In the genomic region with DNA sequence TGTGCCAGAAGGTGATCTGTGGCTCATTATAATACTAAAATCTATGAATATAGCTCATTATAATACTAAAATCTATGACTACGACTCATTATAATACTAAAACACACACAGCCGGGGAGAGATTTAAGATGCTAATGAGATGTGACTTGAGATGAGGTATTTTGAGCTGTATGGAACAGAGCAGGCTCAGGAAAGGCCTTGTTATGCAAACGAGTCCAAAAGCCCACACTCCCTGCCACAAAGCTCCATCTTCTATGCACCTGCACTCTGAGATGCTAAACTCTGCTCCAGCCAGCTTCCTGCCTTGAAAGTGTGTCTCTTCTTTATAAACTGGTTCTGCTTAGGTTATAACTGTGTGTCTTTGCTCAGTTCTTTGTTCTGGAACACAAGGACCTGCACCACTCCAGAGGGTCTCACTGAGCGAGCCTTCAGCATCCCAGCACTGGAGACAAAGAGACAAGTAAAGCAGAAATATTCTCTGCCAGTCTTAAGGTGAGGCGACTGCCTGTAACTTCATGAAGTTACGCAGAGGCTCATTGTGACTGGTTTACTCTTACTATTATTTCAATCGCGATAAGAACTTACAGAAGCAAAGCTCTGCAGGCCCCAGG, we compare ENCODE assay signal across 17 mouse cellular contexts.
DNase-seq lines count a peak whose midpoint lies in the region; ATAC-seq and TF ChIP-seq lines count a peak whose summit lies in the region.
"Had no signal": no experiment of that assay in that cellular context is flagged by ENCODE, and none has a peak within 500 bp of the region (broad histone marks: within the 10 kb centered on the region; RNA-seq: fewer than 3 reads in every experiment).

No protein-coding gene starts in this region.

- H3K4me3 ChIP-seq in midbrain, embryonic 11.5 days (ENCODE audit: low read depth, low read length) = no peak overlapping the region
- no peak overlapping the region for H3K4me3 ChIP-seq in midbrain, postnatal 0 days (ENCODE audit: low read depth, low read length)
- no peak overlapping the region for H3K4me3 ChIP-seq in forebrain, postnatal 0 days (ENCODE audit: low read depth, low read length)
- H3K4me3 ChIP-seq in kidney, adult 2 months (ENCODE audit: insufficient read depth, low read depth, low read length) = no peak overlapping the region
- H3K4me3 ChIP-seq: limb, embryonic 15.5 days; myocyte; stomach, embryonic 15.5 days had no signal

- TF ChIP-seq CTCF in midbrain, postnatal 0 days (IDR thresholded peaks at IDR 0.05) = no peak
- TF ChIP-seq CTCF in forebrain, postnatal 0 days (IDR thresholded peaks at IDR 0.05; ENCODE audit: low read depth) = no peak
- no peak for TF ChIP-seq CTCF in kidney, adult 2 months (conservative IDR thresholded peaks at IDR 0.05; ENCODE audit: insufficient read depth, insufficient read length, low read depth, low read length)

- peak; percentile 80 for ATAC-seq in midbrain, embryonic 11.5 days (ENCODE audit: low FRiP score)
- no peak for ATAC-seq in midbrain, postnatal 0 days (ENCODE audit: low FRiP score)
- ATAC-seq in forebrain, postnatal 0 days = peak; percentile 73; the same call in 1 of the 2 replicates
- ATAC-seq: CD4-positive, CD25-positive, alpha-beta regulatory T cell, adult 4 months; Patski had no signal

- DNase-seq in midbrain, embryonic 11.5 days (ENCODE audit: low spot score, missing footprints) = peak; percentile 87
- no peak for DNase-seq in midbrain, postnatal 0 days (ENCODE audit: low spot score)
- peak; percentile 39 for DNase-seq in brain, adult 2 months (ENCODE audit: low read depth, low spot score)
- peak; percentile 24 for DNase-seq in forebrain, postnatal 0 days
- DNase-seq in thymus, postnatal 36 days = peak; percentile 23 to 34
- no peak for DNase-seq in kidney, adult 2 months
- no peak for DNase-seq in cerebellum, postnatal 14 days
- DNase-seq: adrenal gland, adult 2 months; cerebellum, adult 9-11 months; kidney, adult 11 months; kidney, postnatal 4 days; lung, adult 18-20 months had no signal

- TF ChIP-seq POLR2A in kidney, adult 2 months (IDR thresholded peaks at IDR 0.05; ENCODE audit: low read depth, low read length) = no peak

- H3K4me2 ChIP-seq in midbrain, embryonic 11.5 days = no peak overlapping the region
- H3K4me2 ChIP-seq in midbrain, postnatal 0 days (ENCODE audit: low read depth, low read length, poor library complexity, severe bottlenecking) = no peak overlapping the region
- H3K4me2 ChIP-seq in forebrain, postnatal 0 days (ENCODE audit: low read depth) = no peak overlapping the region
- H3K4me2 ChIP-seq: limb, embryonic 15.5 days; stomach, embryonic 15.5 days had no signal

- H3K4me1 ChIP-seq in midbrain, embryonic 11.5 days (ENCODE audit: control insufficient read depth, insufficient read depth, low read length) = peaks cover 6% of the 10 kb centered on the region
- H3K4me1 ChIP-seq in midbrain, postnatal 0 days (ENCODE audit: insufficient read depth, low read length) = no peaks in the 10 kb centered on the region
- H3K4me1 ChIP-seq in forebrain, postnatal 0 days (ENCODE audit: insufficient read depth) = no peaks in the 10 kb centered on the region
- peaks cover 3% of the 10 kb centered on the region; the same call in 1 of the 2 replicates for H3K4me1 ChIP-seq in kidney, adult 2 months (ENCODE audit: control insufficient read depth, insufficient read depth, low read length)
- H3K4me1 ChIP-seq: limb, embryonic 15.5 days; stomach, embryonic 15.5 days had no signal

- H3K27me3 ChIP-seq in midbrain, embryonic 11.5 days (ENCODE audit: control insufficient read depth, insufficient read depth, low read length) = no peaks in the 10 kb centered on the region
- no peaks in the 10 kb centered on the region for H3K27me3 ChIP-seq in midbrain, postnatal 0 days (ENCODE audit: insufficient read depth, low read length)
- H3K27me3 ChIP-seq in forebrain, postnatal 0 days (ENCODE audit: insufficient read depth, low read length) = no peaks in the 10 kb centered on the region
- no peaks in the 10 kb centered on the region for H3K27me3 ChIP-seq in kidney, adult 2 months (replicated peaks; ENCODE audit: control insufficient read depth, insufficient read depth, low read length)
- H3K27me3 ChIP-seq: limb, embryonic 15.5 days; Patski; stomach, embryonic 15.5 days had no signal

- peak overlapping the region; percentile 40 for H3K27ac ChIP-seq in midbrain, embryonic 11.5 days (ENCODE audit: low read depth, low read length)
- no peak overlapping the region for H3K27ac ChIP-seq in midbrain, postnatal 0 days (ENCODE audit: low read depth, low read length)
- no peak overlapping the region for H3K27ac ChIP-seq in forebrain, postnatal 0 days (ENCODE audit: low read depth, low read length)
- no peak overlapping the region for H3K27ac ChIP-seq in kidney, adult 2 months (ENCODE audit: insufficient read depth, low read depth, low read length)
- H3K27ac ChIP-seq: limb, embryonic 15.5 days; stomach, embryonic 15.5 days had no signal

- no peaks in the 10 kb centered on the region for H3K36me3 ChIP-seq in midbrain, embryonic 11.5 days (ENCODE audit: control insufficient read depth, insufficient read depth, low read length)
- H3K36me3 ChIP-seq in midbrain, postnatal 0 days (ENCODE audit: insufficient read depth, low read length) = no peaks in the 10 kb centered on the region
- no peaks in the 10 kb centered on the region for H3K36me3 ChIP-seq in forebrain, postnatal 0 days (ENCODE audit: insufficient read depth)
- H3K36me3 ChIP-seq in kidney, adult 2 months (ENCODE audit: control insufficient read depth, insufficient read depth, low read length) = no peaks in the 10 kb centered on the region
- H3K36me3 ChIP-seq: limb, embryonic 15.5 days; stomach, embryonic 15.5 days had no signal

- WGBS in midbrain, embryonic 11.5 days = 43% methylated on average over 8 of the region's 8 CpGs
- 34% methylated on average over 8 of the region's 8 CpGs for WGBS in midbrain, postnatal 0 days
- 26% methylated on average over 8 of the region's 8 CpGs for WGBS in forebrain, postnatal 0 days
- 78% methylated on average over 8 of the region's 8 CpGs for WGBS in kidney, adult 2 months

- H3K9ac ChIP-seq in midbrain, embryonic 11.5 days (ENCODE audit: low read length) = no peak overlapping the region
- H3K9ac ChIP-seq in midbrain, postnatal 0 days (replicated peaks; ENCODE audit: low read length, poor library complexity, severe bottlenecking) = no peak overlapping the region
- H3K9ac ChIP-seq in forebrain, postnatal 0 days = no peak overlapping the region
- H3K9ac ChIP-seq: limb, embryonic 15.5 days; stomach, embryonic 15.5 days had no signal

- no peaks in the 10 kb centered on the region for H3K9me3 ChIP-seq in midbrain, embryonic 11.5 days (ENCODE audit: control insufficient read depth, low read length)
- H3K9me3 ChIP-seq in midbrain, postnatal 0 days (ENCODE audit: low read length) = no peaks in the 10 kb centered on the region
- no peaks in the 10 kb centered on the region for H3K9me3 ChIP-seq in forebrain, postnatal 0 days (ENCODE audit: low read length)
- H3K9me3 ChIP-seq: limb, embryonic 15.5 days; stomach, embryonic 15.5 days had no signal

Comparison
In these comparisons a context has a peak if more than half of its experiments do, and no peak if none do; other contexts are left out.
1. DNase-seq: peak in midbrain, embryonic 11.5 days (single experiment), brain, adult 2 months (single experiment), forebrain, postnatal 0 days (single experiment) and thymus, postnatal 36 days (2 of 2); none in midbrain, postnatal 0 days (single experiment), kidney, adult 2 months (single experiment) and cerebellum, postnatal 14 days (0 of 2).